Mouse (Mus musculus): Measurements from ENCODE around the gene Ctnna2.

- TF ChIP-seq POLR2A (IDR thresholded peaks at IDR 0.05; ENCODE audit: borderline replicate concordance, extremely low read depth, low read depth, low read length) (no peak), CTCF (IDR thresholded peaks at IDR 0.05; ENCODE audit: insufficient read depth, low read length) (no peak)
Measured at GRCm38 (mm10) chr6:77199375-77199774, 780.1 kb downstream of the Ctnna2 start.

Measured in lung, adult 2 months (tissue).